Mouse (Mus musculus) forebrain, embryonic 13.5 days (tissue): ENCODE measurements around the gene Myt1l. TPM values are rescaled to one million over a fixed set of nuclear protein-coding genes. Genes with fewer than 3 reads are reported as not detected.
A peak's percentile ranks its signal among the peaks of the same experiment; 100 is the strongest.

Experiments
- ATAC-seq: fragments of 200-750 bp; cut with Nextera tagmentation; 2 replicates; pipeline ENCODE4 v1.8.0; 2017
- H3K27ac ChIP-seq: fragments of 300-500 bp; sonication (generic); 2 replicates; pipeline ENCODE4 v1.5.1; 2015; ENCODE audit warnings: inconsistent platforms, mild to moderate bottlenecking, moderate library complexity
- H3K27me3 ChIP-seq: fragments of 300-500 bp; sonication (generic); 2 replicates; pipeline ENCODE4 v1.6.1; 2015; ENCODE audit warnings: mild to moderate bottlenecking, inconsistent platforms
- H3K36me3 ChIP-seq: fragments of 300-500 bp; sonication (generic); 2 replicates; pipeline ENCODE4 v1.6.1; 2015; ENCODE audit warnings: mild to moderate bottlenecking, inconsistent platforms; ENCODE audit not compliant: poor library complexity, severe bottlenecking
- H3K4me1 ChIP-seq: fragments of 300-500 bp; sonication (generic); 2 replicates; pipeline ENCODE4 v1.6.1; 2015; ENCODE audit warnings: inconsistent platforms
- H3K4me2 ChIP-seq: fragments of 300-500 bp; sonication (generic); 2 replicates; pipeline ENCODE4 v1.6.1; 2015; ENCODE audit warnings: inconsistent platforms, mild to moderate bottlenecking, moderate library complexity
- H3K4me3 ChIP-seq: fragments of 300-500 bp; sonication (generic); 2 replicates; pipeline ENCODE4 v1.5.1; 2015; ENCODE audit warnings: mild to moderate bottlenecking, inconsistent platforms
- H3K9ac ChIP-seq: fragments of 300-500 bp; sonication (generic); 2 replicates; pipeline ENCODE4 v1.6.1; 2015; ENCODE audit warnings: mild to moderate bottlenecking, inconsistent platforms
- H3K9me3 ChIP-seq: fragments of 300-500 bp; sonication (generic); replicated peaks from 2 replicates; pipeline ENCODE4 v1.6.1; 2016; ENCODE audit warnings: inconsistent platforms
- WGBS: fragments of 180-500 bp; shearing (Covaris S2); methylation state at CpG from one replicate; pipeline ENCODE4 v1.1.7; 2015; 5-methylcytosine and 5-hydroxymethylcytosine counted together
- polyA plus RNA-seq: library from polyadenylated mRNA; unstranded; fragments of >200 nt; fragmentation: Nextera tagmentation; extraction: Ambion mirVana; gene quantifications from 2 replicates; pipeline ENCODE4 v1.2.1, GENCODE M21; 2015

The Myt1l gene
- polyA plus RNA-seq, 1 experiment from 2014 or later = 116 TPM

DNA sequence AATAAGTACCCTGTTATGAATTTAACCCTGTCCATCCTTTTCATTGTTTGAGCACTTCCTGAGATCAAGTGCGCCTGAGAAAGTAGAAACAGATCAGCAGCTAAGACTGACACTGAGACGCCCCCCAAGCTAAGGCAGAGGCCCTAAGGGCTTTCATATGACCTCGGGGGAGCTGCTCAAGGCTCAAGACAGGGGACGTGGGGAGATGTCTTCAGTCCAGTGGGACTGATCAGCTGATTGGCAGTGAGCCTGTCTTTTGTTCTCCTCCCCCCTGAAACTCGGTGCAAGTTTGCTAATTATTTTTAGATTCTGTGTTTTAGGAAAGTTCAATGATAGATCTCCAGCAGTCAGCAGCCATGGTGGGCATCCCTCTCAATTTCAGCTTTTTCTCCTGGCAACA is 10.9 kb downstream of the Myt1l start:
- ATAC-seq = no peak
- Histone ChIP-seq H3K9ac (no peak overlapping the region), H3K9me3 (no peaks in the 10 kb centered on the region), H3K4me3 (peak overlapping the region; percentile 48; the same call in 1 of the 2 replicates), H3K27ac (no peak overlapping the region; the same call in 1 of the 2 replicates), H3K4me2 (peak overlapping the region; percentile 71), H3K27me3 (peaks cover 28% of the 10 kb centered on the region), H3K4me1 (peaks cover 56% of the 10 kb centered on the region), H3K36me3 (no peaks in the 10 kb centered on the region)
- WGBS = 35% methylated on average over 5 of the region's 5 CpGs

DNA sequence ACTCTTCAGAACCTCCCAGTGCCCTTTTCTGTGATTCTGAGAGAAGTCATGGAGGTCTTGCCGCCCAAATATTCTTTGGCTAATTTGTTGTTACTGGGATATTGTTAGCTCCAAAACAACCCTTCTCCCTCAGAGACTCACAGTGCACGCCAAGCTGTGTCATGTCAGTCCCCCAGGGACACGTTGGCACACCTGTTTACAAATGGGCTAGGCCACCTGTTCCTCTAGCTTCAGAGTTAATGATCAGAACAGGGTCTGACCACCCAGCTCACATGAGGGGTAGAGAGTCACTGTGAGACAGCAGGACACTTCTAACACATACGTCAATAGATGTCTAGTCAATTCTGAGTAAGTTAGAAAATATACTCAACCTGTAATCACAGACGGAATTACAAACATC is 12.6 kb downstream of the Myt1l start:
- H3K27ac ChIP-seq = no peak overlapping the region
- no peaks in the 10 kb centered on the region for H3K36me3 ChIP-seq
- H3K27me3 ChIP-seq = peaks cover 21% of the 10 kb centered on the region
- no peaks in the 10 kb centered on the region for H3K9me3 ChIP-seq
- WGBS = 77% methylated on average over 5 of the region's 5 CpGs
- H3K4me3 ChIP-seq = no peak overlapping the region
- no peak overlapping the region for H3K9ac ChIP-seq
- peaks cover 48% of the 10 kb centered on the region for H3K4me1 ChIP-seq
- H3K4me2 ChIP-seq = no peak overlapping the region
- no peak for ATAC-seq

DNA sequence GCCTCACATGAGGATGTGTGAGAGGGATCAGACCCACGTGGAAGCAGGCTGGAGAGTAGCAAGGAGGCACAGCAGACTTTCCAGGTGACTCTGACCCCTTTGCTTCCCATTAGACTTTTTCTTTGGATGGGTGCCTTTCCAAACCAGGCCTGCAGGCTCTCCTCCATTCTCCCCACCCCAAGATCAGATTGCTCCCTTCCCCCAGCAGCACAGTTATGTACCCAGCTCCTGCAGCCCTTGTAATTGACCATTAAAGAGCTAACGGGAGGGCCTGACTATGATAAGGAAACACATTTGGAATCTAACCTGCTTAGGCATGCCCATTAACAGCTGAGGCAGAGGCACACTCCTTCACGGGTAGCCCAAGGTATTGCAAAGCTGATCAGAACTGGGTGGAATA is 17.9 kb downstream of the Myt1l start:
- no peak overlapping the region for H3K4me3 ChIP-seq
- H3K9ac ChIP-seq = no peak overlapping the region
- peaks cover 29% of the 10 kb centered on the region for H3K4me1 ChIP-seq
- no peak overlapping the region for H3K4me2 ChIP-seq
- ATAC-seq = no peak
- no peaks in the 10 kb centered on the region for H3K27me3 ChIP-seq
- no peaks in the 10 kb centered on the region for H3K36me3 ChIP-seq
- H3K9me3 ChIP-seq = no peaks in the 10 kb centered on the region
- 49% methylated on average over 3 of the region's 3 CpGs for WGBS
- peak overlapping the region; percentile 10; the same call in 1 of the 2 replicates for H3K27ac ChIP-seq

DNA sequence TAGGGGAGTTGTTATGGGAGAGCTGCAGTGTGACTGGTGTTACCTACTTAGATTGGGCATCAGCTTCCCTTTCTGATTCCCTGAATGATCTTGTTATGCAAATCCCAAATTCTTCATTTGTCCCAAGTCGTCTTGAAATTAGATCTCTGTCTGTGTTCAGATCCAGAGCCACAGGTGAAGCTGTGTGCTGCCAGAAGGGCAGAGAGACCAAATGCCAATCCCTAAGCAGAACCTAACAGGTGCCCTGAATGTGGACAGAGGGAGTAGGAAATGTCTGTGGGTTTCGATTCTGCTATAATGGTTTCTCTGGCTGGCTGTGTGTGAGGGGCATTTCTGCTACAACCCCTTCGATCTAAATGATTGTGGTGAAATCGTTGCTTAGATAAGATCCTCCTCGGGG is 18.9 kb downstream of the Myt1l start:
- Histone ChIP-seq H3K4me2 (no peak overlapping the region), H3K27me3 (no peaks in the 10 kb centered on the region), H3K4me3 (no peak overlapping the region), H3K36me3 (no peaks in the 10 kb centered on the region), H3K4me1 (peaks cover 29% of the 10 kb centered on the region), H3K9ac (peak overlapping the region; percentile 18; the same call in 1 of the 2 replicates), H3K9me3 (no peaks in the 10 kb centered on the region), H3K27ac (peak overlapping the region; percentile 77)
- 77% methylated on average over 5 of the region's 5 CpGs for WGBS
- ATAC-seq = no peak

DNA sequence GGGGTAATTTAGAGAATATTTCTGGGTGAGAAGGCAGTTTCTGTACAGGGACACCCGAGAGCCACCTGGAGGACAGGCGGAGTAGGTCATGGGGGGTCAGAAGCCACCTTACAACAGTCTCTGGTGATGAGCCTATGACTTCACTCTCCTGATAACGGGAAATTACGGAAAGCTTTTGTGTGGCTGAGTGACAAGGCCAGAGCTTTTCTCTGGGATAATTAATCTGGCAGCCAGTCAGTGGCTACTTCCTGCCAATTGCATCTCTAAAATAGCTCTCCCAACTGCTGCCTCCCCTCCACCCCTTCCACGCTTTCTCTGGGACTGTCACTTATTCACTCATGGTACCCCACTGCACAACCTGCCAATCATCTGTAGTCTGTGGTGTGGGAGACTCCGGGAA is 19.6 kb downstream of the Myt1l start:
- peak; percentile 67 for ATAC-seq

DNA sequence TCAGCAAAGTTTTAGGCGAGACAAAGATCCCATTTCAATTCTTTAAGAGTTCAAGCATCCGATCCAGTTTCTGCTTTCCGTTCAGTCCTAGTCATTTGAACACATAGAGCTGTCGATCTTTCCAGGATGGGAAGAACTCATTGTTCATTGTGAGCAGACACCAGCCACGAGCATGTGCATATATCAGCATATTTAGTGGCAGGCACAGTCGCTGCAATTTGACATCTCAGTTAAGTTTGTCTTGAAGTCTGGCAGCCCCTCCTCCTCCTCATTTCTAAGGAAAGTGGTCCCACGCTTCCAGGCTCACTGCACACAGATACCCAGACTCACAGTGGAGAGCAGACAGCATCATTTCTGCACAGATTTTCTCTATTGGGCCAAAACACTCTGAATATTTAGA is 25.0 kb downstream of the Myt1l start:
- Histone ChIP-seq H3K27me3 (no peaks in the 10 kb centered on the region), H3K4me3 (no peak overlapping the region), H3K9me3 (no peaks in the 10 kb centered on the region), H3K4me2 (no peak overlapping the region), H3K4me1 (peaks cover 26% of the 10 kb centered on the region), H3K27ac (no peak overlapping the region), H3K36me3 (no peaks in the 10 kb centered on the region), H3K9ac (no peak overlapping the region)
- peak; percentile 31; the same call in 1 of the 2 replicates for ATAC-seq
- 61% methylated on average over 7 of the region's 7 CpGs for WGBS

More for the DNA sequence above, 19.6 kb downstream of the Myt1l start:
- peaks cover 29% of the 10 kb centered on the region for H3K4me1 ChIP-seq
- 35% methylated on average over 6 of the region's 6 CpGs for WGBS
- H3K27ac ChIP-seq = peak overlapping the region; percentile 77
- no peaks in the 10 kb centered on the region for H3K27me3 ChIP-seq
- no peaks in the 10 kb centered on the region for H3K36me3 ChIP-seq
- H3K4me2 ChIP-seq = peak overlapping the region; percentile 10; the same call in 1 of the 2 replicates
- no peak overlapping the region for H3K4me3 ChIP-seq
- H3K9ac ChIP-seq = 0 out of 2 replicates have a peak overlapping the region, but pooled peaks have one; percentile 18
- no peaks in the 10 kb centered on the region for H3K9me3 ChIP-seq

DNA sequence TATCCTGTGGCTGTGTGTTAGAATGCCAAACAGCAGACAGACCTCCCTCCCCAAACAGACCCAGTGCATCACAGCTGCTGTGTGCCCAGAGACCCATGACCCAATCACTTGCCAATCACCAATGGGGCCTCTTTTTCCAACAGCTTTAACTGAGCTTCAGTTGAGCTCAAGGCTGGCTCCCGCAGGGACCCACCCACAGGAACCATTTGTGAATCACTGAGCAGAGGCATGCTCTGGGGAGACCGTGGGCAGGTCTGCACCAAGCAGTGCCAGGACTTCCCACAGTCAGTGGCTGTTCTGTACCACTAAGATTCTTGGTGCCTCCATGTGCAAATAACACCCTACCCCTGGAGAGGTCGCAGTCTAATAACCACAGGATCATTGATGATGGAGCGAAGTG is 27.5 kb downstream of the Myt1l start:
- Histone ChIP-seq H3K9me3 (no peaks in the 10 kb centered on the region), H3K36me3 (no peaks in the 10 kb centered on the region), H3K4me1 (peaks cover 33% of the 10 kb centered on the region), H3K4me3 (no peak overlapping the region), H3K27me3 (no peaks in the 10 kb centered on the region), H3K4me2 (no peak overlapping the region), H3K27ac (no peak overlapping the region), H3K9ac (no peak overlapping the region)
- ATAC-seq = no peak
- WGBS = 79% methylated on average over 4 of the region's 4 CpGs

DNA sequence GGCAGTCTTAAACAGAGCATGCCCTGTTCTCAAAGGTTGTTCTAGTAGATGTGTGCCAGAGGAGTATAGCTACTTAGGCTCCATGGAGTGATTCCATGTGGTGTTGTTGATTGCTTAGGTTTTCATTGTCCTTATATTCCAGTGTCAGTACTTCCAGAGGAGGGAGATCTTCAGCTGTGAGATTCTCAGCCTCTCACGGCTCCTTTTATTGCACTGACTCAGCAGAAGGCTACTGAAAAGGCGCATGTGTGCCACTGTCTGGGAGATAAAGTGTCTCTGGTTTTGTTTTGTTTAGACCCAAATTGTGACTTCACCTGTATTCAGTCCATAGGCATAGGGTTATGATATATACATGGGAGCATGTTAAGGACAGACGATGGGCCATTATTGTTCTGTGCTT is 28.2 kb downstream of the Myt1l start:
- Histone ChIP-seq H3K27ac (no peak overlapping the region), H3K4me1 (peaks cover 40% of the 10 kb centered on the region)
- WGBS = 67% methylated on average over 3 of the region's 3 CpGs

DNA sequence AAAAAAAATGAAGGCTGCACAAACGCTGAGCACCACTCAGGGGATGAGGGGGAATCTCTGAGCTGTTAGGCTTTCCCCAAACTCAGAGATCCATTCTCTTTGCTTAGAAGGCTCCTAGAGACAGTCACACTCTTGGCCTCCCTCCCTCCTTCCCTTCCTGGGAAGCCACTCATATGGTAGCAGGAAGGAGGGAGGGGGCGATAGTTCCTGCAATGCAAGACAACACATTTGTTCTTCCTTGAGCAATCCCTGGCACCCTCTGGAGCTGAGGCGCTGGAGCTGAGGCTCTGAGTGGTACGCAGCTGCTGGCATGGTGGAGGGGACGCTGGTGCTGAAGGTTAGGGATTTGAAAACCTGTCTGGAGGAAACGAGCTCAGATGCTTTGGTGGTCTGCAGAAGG is 28.7 kb downstream of the Myt1l start:
- no peaks in the 10 kb centered on the region for H3K27me3 ChIP-seq
- no peaks in the 10 kb centered on the region for H3K36me3 ChIP-seq
- no peaks in the 10 kb centered on the region for H3K9me3 ChIP-seq
- H3K4me2 ChIP-seq = no peak overlapping the region
- no peak overlapping the region for H3K9ac ChIP-seq
- no peak for ATAC-seq
- peaks cover 45% of the 10 kb centered on the region for H3K4me1 ChIP-seq
- no peak overlapping the region for H3K27ac ChIP-seq
- WGBS = 72% methylated on average over 6 of the region's 6 CpGs
- H3K4me3 ChIP-seq = no peak overlapping the region

More for the DNA sequence above, 28.2 kb downstream of the Myt1l start:
- ATAC-seq = no peak
- H3K4me3 ChIP-seq = no peak overlapping the region
- H3K9ac ChIP-seq = no peak overlapping the region
- H3K36me3 ChIP-seq = no peaks in the 10 kb centered on the region
- no peaks in the 10 kb centered on the region for H3K27me3 ChIP-seq
- no peaks in the 10 kb centered on the region for H3K9me3 ChIP-seq
- no peak overlapping the region for H3K4me2 ChIP-seq

DNA sequence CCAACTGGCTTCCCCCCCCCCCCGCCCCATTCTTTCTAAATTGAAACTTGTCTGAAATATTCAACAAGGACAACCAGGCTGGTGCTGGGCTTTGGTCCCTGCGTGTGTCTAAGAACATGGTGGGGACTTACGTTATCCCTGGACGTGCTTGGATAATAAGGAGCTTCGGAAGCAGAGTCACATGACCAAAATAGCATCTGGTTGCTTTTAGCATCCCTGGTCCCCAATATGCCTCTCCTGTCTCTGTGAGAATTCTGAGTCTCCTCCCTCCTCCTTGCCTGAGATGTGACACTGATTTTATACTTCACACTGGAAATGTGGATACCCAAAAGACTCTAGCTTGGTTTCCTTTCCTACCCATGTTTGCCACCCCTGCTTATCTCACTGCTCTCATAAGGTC is 31.6 kb downstream of the Myt1l start:
- Histone ChIP-seq H3K27me3 (no peaks in the 10 kb centered on the region), H3K9me3 (no peaks in the 10 kb centered on the region), H3K4me1 (peaks cover 41% of the 10 kb centered on the region), H3K9ac (no peak overlapping the region), H3K36me3 (no peaks in the 10 kb centered on the region), H3K4me3 (no peak overlapping the region), H3K4me2 (no peak overlapping the region), H3K27ac (no peak overlapping the region; the same call in 1 of the 2 replicates)
- peak; percentile 55; the same call in 1 of the 2 replicates for ATAC-seq
- 81% methylated on average over 5 of the region's 5 CpGs for WGBS

DNA sequence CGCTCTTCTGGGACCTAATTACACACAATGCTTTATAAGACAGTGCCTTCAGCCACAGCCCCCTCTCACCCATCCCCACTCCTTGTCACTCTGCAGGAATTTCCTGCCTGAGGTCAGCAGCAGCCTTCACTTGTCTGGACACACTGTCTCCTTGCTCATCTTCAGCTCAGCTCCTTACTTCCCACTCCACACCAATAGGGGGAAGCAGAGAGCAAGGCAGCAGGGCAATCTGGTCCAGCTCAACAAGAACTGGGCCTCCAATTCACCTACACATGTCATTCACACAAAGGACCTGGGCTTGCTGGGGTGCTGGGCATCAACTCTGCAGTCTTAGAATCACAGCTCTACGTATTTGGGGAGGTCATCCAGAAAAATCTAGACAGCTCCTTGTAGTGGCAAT is 33.0 kb downstream of the Myt1l start:
- WGBS = 84% methylated on average over 2 of the region's 2 CpGs
- no peak for ATAC-seq
- H3K27me3 ChIP-seq = no peaks in the 10 kb centered on the region
- H3K36me3 ChIP-seq = no peaks in the 10 kb centered on the region
- no peak overlapping the region for H3K4me3 ChIP-seq
- H3K27ac ChIP-seq = no peak overlapping the region
- no peaks in the 10 kb centered on the region for H3K9me3 ChIP-seq
- no peak overlapping the region for H3K9ac ChIP-seq
- peaks cover 34% of the 10 kb centered on the region for H3K4me1 ChIP-seq
- no peak overlapping the region for H3K4me2 ChIP-seq

DNA sequence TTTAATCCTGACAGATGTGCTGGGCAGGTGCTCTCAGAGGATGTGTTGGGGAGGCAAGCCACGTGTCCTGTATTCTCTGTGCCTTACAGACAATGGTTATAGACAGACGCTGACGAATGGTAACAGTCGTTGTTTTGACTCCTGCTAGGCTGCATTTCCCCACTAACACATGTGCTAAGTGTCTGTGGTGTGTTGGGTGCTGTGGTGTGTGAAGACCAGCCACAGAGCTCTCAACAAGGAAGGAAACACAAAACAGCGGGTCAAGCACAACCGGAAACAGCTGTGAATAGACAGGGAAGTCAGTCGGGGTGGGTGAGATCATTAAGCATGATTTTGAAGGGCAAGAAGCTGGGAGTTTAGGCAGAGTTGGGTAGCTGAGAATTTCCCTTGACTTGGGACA is 41.1 kb downstream of the Myt1l start:
- H3K9me3 ChIP-seq = no peaks in the 10 kb centered on the region
- no peaks in the 10 kb centered on the region for H3K4me1 ChIP-seq
- no peak for ATAC-seq
- no peaks in the 10 kb centered on the region for H3K27me3 ChIP-seq
- peaks cover 7% of the 10 kb centered on the region; the same call in 1 of the 2 replicates for H3K36me3 ChIP-seq
- WGBS = 68% methylated on average over 7 of the region's 7 CpGs
- H3K27ac ChIP-seq = no peak overlapping the region
- no peak overlapping the region for H3K4me2 ChIP-seq
- H3K4me3 ChIP-seq = no peak overlapping the region
- H3K9ac ChIP-seq = no peak overlapping the region

DNA sequence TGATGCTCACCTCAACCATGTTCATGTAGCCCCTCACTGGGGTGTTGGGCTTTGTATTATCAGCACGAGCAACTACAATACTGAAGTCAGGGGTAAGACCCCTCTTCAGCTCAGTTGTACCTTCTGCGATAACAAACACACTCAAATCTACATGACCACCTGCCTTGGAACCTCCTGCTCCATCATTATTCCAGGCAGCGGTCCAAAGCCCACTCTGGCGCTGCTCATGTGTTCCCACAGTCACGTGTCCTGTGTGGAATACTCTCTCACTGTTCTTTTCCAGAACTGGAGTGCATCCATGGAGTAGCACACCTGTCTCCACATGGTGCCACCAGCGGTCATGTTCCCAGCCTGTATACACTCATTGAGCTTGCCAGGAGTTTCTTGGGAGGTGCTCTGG is 42.2 kb downstream of the Myt1l start:
- H3K9me3 ChIP-seq = no peaks in the 10 kb centered on the region
- no peak for ATAC-seq
- H3K4me3 ChIP-seq = no peak overlapping the region
- H3K27ac ChIP-seq = no peak overlapping the region
- WGBS = 85% methylated on average over 6 of the region's 6 CpGs
- no peak overlapping the region for H3K4me2 ChIP-seq
- H3K4me1 ChIP-seq = no peaks in the 10 kb centered on the region
- H3K36me3 ChIP-seq = peaks cover 7% of the 10 kb centered on the region; the same call in 1 of the 2 replicates
- H3K27me3 ChIP-seq = no peaks in the 10 kb centered on the region
- H3K9ac ChIP-seq = no peak overlapping the region
